Mouse (Mus musculus): ENCODE measurements around the gene Olfr486.
"Not testable (repeated sequence)": the region's sequence is repeated elsewhere in the genome, so short reads cannot be mapped to it uniquely, and the experiment has no call there.

DNA sequence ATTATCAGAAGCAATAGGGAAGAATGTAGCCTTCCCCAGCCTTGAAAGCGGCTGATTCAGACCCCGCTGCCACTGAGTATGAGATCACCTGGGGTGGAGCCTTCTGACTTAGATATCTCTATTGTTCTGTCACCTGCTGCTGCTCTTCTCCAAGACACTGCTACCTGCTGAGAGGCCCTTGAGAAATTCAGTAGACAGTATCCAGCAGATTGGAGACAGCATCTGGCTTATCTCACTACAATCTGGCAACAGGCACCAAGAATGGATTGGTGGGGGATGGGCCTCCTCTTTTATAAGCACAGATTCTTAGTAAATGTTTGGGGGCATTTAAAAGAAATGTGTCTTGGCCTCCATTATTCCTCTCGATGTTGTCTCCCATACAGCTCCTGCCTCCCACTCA is 11.9 kb upstream of the Olfr486 start:
- not testable (repeated sequence) for TF ChIP-seq CTCF (conservative IDR thresholded peaks at IDR 0.05; ENCODE audit: low read length); POU5F1 (IDR thresholded peaks at IDR 0.05; ENCODE audit: borderline replicate concordance, low read length)
- TF ChIP-seq NANOG (IDR thresholded peaks at IDR 0.05; ENCODE audit: borderline replicate concordance, low read length), result peak; percentile 19; the same call in 1 of the 2 replicates

Data from E14TG2a.4 (cell line).